Mouse (Mus musculus): ENCODE measurements around the gene Esp22.
"Not testable (repeated sequence)": the region's sequence is repeated elsewhere in the genome, so short reads cannot be mapped to it uniquely, and the experiment has no call there.

Gene Esp22

DNA sequence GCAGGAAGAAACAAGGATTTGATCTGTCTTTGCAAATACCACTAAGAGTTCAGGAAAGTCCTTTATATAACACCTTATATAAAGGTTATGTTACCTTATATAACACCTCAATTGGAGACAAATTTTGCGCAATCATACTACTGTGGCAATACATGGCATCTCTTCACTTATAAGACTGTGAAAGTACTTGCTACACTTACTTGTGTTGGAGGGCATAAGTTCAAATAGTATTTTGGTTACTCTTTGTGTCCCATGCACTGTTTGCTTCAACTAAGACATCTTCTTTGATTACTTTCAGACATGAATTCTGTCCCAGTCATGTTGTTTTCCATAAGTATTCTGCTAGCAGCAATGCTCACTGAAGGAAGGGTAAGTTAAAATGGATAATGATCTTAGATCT is at the start of gene Esp22:
TSS of gene Esp22 (plus strand) at position 301 of the 400 bp plus-strand sequence.
- no peak for DNase-seq

DNA sequence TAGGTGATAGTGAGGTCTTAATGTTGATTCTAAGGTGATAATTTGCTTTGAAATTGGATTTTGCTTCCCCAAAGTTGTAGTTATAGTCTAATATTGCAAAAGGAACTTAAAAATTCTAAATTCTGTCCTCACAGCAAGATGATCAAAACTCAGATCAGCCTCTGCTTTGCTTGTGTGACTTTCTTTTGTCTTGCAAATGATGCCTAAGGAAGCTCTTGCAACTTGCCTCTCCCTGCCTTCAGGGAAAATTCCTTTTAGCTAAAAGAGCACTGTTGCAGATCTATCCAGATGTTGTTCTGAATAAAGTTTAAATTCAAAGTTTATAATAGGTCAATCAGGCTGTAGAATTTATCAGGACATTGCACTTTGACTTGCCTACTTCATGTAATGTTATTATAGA is 31.5 kb upstream of the Esp22 start:
- DNase-seq: no peak

- DNase-seq: no peak
Measured at GRCm38 (mm10) chr17:39076937-39077336, 18.2 kb upstream of the Esp22 start, which contains the start of gene Esp23. Gene Esp23, minus strand, starts transcription at chr17:39077037.

DNA sequence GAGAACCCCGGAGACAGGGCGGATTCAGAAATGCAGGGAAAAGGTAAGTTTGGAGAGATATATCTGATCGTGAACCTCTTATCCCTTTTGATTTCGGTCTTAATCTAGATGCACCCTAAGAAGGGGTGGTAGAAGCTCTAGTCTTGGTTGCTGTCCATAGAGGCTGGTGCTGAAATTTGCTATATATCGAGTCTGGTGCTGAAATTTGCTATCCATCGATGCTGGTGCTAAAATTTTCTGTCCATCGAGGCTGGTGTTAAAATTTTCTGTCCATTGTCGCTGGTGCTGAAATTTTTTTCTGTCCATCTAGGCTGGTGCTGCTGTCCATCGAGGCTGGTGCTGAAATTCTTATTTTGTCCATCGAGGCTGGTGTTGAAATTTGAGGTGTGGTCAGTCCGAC is 12.0 kb downstream of the Esp22 start:
- not testable (repeated sequence) for DNase-seq

GRCm38 (mm10) chr17:39129156-39129555 is 34.0 kb downstream of the Esp22 start:
- not testable (repeated sequence) for DNase-seq

Data from B cell, adult 2 months (primary cell).